Mouse (Mus musculus): ENCODE measurements around the gene Limch1.
A peak's percentile ranks its signal among the peaks of the same experiment; 100 is the strongest.

The Limch1 gene

DNA sequence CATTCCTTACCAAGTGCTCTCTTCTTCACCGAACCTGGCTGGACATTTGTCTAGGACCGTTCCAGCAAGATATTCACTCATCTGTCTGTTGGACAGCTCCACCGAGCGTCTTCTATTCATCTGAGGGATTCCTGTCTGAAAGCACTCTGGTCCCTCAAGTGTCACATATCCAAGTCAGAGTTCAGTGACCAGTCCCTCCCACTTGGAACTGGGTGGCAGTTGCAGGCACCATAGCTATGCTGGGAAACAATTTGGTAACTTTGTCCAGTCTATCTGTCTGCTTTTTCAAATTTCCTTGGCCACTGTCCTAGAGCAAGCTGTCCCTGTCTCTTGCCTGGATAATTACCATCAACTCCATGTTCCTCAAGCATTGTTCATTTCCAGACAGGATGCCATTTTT, 138.9 kb downstream of the Limch1 start:
- no peak for DNase-seq

DNA sequence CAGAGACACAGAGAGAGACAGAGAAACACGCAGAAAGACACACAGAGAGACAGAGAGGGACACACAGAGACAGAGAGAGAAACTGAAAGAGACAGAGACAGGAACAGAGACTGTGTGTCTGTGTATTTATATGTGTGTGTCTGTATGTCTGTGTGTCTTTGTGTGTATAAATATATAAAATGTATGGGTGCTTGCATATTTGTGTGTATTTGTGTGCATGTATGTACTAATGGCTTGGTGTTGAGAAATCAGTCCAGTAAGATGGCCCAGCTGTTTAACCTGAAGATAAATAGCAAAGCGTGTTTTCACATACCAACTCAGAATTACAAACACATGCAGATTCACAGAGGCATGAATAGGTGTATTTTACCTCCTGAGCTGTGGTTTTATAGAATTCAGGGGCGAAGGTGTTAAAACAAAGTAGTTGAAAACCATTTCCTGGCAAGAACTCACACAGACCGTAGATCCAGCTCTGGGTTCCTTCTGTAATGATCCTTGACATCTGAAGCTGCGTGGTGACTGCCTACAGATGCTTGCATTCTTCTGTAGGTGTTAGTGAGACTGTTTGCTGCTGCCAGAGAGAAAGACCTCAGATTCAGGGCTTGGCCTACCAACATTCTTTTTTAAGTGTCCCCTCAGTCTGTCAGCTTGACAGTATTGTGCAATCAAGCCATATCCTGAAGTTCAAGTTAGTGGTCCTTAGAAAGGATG, 140.9 kb downstream of the Limch1 start:
- DNase-seq: no peak

DNA sequence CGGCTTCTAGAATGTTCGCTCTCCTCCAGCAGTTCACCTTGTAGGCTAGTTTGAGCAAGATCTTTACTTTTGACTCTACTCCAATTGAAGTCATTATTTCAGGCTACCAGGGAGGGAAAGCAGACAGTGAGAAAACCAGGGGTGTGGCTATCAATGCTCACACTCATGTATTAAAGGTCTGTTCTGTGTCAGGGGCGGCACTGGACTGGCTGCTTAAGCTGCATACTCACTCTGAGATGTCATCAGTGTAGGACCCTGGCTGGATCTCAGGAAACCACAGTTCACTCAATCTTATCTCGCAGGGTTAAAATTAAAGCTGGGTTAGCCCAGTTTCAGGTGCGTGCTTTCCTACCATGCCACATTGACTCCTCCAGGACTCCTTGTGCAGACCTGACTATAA, 142.4 kb downstream of the Limch1 start:
- DNase-seq: no peak

DNA sequence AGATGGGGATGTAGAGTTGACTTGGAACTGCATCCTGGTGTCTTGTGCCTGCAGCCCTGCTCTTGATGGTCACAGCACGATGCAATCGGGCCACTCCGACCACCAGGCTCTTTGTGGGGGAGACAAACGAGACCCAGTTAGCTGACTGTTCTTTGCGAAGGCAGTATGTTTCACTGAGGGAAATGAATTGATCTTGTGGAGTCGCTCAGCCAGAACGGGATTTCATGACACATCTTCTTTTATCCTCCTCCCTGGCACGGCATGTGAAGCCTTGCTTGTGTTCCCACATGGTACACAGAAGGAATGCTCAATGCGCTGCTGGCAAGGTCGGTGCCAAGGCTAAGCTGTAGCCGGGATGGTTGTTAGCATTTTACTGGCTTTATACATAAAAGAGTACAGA, 143.7 kb downstream of the Limch1 start:
- DNase-seq: no peak

DNA sequence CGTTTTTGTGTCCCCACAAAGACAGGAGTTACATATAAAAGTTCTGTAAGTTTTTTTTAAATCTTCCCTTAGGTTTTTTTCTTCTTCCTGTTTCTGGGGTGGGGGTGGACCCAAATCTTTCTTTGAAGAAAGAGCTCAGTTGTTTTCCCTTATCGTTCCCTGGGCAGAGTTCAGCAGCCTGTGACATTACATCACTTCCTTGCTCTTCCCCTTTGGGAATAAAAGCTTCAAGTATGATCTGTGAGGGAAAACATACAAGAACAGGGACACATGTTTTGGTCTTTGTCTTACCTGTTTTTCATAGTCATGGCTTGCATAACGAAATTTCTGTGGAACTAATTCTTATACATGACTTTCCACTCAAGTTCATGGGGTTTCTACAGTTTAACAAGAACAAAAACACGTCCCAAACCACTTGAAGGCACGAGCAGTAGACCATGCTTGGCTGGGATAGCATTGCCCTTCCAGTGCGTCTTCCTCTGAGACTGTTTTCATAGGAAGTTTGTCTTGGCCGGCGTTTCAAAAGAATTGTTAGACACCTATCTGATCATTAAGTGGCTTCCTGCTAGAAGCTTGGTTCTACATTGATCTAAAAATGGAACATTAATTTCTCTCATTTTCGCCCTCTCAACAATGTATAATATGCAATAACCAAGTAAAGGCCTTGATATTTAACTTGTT, 150.0 kb downstream of the Limch1 start:
- DNase-seq: no peak

DNA sequence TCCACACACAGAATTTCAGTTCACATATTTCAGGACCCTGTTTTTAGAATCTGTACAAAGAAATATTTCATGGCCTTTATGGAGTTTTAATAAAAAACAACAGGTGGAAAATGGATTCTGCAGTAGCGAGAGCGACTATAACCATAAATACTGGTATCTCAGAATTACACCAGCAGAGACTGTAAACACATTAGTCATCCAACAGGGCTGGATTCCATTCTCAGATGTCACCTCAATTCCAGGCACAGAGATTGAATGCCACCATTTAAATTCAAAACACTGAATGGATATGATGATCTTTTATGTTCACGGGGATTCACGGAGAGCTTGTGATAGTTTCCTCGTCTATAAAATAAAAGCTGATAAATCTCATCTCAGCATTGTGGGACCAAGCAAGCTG, 152.0 kb downstream of the Limch1 start:
- DNase-seq: no peak

DNA sequence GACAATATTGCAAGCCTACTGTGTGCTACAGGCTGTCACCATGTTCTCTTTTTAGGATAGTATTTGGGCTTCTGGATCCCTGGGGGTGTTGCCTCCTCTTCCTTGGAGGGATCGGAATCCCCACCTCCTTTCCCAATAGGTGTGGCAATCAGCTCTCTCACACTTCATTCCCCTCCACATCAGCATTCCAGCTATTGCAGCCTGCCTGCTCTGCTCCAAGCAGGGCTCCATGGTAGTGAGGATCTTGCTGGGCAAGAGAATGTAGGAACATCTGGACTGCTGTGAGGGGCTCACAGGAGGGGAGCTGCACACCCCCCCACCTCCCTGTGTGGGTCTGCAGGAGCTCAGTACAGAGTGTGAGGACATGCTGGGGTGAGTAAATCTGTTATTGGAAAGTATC, 152.6 kb downstream of the Limch1 start:
- no peak for DNase-seq

DNA sequence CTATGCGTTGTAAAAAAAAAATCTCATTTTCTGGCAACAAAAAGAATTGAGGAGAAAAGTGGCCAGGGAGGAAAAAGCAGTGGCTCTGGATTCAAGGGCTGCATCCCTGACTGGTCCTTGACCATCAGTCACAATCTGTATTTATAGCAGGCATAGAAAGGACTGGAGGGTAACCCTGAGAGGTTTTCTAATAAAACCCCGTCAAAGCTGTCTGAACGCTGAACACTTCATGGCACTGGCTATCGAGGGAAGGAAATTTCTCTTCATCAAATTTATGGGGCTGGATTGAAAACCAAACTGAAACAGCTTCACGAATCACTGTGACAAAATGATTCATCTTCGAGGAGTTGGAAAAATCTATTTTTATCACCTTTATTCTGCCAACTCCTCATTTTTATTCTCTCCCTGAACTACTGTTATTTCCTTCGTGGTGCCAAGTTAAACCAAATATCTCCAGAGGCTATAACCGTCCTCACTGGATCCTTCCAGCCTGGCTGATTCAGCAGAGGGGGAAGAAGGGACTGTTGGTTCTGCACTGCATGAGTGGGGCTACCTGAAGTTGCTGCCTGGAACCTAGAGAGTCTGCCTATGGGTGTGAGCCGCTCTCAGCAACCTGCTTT, 153.3 kb downstream of the Limch1 start:
- no peak for DNase-seq

DNA sequence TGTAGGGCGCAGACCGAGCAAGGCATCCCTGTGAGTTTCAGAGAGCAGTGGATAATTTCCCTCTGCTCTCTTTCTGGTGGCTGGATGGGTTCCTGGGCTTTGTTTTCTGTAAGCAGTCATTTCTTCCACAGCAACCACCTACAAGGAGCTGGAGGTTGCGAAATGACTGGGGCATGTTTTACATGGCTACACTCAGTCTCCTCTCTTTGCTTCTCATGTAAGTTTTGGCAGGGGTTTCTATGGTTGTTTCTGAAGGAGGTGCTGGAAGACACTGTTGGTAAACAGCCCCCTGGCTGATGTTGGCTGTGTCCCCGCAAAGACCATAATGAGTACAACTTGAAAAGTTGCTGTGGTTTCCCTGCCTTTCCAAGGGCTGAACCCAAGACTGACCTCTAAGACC, 155.5 kb downstream of the Limch1 start:
- DNase-seq: no peak

DNA sequence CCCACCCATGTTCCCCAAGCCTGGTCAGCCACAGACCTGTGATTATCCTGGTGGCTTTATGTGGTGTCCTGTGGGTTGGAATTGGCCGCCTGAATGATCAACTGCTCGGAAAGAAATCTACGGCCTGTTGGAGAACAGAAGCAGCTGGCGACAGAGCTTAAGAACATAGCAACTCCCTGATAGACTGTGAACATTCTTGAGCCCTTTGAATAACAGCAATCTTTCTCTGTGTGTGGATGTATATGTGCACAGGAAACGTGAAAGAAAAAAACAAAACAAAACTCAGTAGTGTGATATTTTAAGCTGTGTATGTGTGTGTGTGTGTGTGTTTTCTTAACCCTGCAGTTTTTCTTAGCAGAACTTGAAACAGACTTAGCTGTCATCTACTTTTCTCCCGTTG, 159.2 kb downstream of the Limch1 start:
- DNase-seq: no peak

DNA sequence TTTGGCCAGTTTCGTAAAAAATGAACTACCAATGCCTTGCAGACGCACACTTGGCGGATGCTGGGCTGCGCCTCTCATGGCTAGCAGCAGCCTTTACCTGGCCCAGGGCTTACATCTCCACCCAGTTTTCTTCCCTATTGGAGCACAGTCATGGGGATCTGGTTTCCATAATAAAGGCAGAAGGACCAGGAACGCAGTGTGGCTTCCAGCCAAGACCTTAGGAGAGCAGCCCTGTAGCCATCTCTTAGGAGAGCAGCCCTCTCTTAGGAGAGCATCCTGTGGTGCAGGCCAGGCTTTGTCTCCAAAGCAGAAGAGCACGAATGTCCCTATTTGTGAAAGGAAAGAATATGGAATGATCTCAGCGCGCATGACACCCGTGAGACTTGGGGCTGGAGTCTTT, 163.3 kb downstream of the Limch1 start:
- no peak for DNase-seq

DNA sequence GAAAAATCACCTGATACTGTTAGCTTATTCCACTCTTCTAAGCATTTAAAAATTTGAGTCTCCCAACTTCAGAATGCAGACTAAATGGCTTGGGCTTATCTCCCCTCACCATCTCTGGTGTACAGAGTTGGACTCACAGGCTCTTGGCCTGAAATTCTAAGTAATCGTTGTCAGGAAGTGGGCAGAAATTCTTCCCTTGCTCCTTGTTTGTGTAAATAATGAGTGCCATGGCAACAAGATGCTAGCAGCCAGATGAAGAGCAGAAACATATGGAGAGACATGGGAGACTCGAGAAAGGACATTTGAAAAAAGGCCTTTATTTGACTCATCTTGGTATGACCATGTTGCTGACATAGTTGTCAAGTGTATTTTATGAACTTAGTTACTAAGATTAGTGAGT, 164.3 kb downstream of the Limch1 start:
- DNase-seq: no peak

DNA sequence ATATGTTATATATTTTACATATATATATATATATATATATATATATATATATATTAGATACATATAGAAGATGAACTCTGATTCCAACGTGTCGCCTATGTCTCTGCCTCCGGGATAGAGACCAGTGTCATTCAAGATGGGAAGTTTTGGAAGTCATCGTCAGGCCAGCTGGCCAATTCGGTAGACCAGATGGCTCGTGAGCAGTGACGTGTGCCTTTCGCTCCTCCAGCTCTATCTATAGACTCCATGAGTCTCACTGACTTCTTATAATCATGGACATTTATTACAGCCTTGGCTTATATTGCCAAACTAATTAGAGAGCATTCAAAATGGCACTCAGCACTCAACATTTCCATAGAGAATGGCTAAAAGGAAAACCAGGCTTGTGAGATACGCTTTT, 165.0 kb downstream of the Limch1 start:
- no peak for DNase-seq

DNA sequence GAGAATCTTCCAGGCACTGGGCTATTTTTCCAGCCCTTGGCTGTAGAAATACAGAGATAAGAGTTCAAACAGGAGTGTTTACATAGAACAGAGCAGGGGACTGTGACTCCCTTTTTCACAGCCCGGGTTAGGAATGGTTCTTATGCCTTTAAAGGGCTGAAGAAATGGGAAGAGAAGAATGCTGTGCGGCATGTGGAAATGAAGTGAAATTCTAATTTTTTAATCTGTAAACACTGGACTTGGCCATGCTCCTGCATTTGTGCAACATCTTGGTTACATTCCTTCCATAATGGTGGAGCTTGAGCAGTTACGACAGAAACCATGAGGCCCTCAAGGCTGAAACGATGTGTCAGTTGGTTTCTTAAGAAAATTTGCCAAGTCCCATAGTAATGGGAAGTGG, 165.4 kb downstream of the Limch1 start:
- DNase-seq: no peak

DNA sequence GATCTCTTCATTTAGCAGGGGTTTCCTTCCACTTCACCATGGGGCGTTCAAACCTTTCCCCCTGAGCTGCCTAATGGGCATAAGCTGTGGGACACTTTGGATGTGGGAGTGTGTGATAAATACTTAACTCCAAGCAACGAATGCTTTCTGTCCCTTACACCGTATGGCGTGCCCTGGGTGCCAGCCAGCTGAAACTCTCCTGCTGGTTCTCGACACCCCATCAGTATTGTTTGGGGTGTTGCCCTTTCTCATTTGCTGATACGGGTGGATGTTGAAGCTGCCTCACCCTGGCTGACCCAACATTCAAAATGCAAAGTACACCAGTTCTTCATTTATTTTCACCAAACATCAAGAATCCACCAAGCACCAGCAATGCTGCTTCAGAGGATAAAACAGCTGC, 168.2 kb downstream of the Limch1 start:
- no peak for DNase-seq

DNA sequence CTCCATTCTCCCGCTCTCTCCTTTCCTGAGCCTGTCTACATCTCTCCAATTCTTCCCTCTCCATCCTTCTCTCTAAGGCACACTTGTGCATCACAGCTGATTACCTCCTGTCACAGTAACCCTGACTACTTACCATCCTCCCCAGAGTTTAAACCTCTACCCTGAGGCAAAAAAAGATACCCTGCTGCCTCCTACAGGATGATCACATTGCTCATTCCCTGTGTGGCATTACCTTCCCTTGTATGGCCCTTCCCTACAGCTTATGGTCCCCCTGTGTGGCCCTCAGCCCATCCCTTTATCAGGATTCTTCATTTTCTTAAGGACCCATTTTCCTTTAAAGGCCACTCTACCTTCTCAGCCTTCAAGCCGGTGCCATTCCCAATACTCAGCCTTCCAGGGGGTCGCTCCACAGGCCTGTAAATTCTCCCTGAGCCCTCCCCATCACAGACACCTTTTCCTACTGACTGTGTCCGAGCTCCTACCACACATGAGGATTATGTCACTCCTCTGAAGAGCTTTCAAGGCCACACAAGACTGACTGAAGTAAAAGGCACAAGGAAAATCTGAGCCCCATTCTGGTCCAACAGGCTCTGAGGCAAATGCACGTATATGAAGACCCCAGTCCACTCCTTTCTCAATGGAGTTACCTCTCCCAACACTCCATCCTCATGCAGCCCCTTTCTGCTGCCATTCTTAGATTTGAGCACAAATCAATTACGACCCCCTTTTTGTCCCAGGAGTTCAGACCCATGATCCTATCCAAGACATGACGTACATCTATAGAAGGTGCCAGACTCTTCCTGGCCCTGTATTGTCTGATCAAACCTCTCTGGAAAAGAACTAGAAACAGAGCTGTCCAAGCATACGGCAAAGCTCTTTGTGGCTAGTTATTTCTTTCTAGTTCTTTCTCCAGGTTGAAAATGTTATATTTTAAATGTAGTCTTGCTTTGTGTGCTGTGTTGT, 172.0 kb downstream of the Limch1 start:
- no peak for DNase-seq

DNA sequence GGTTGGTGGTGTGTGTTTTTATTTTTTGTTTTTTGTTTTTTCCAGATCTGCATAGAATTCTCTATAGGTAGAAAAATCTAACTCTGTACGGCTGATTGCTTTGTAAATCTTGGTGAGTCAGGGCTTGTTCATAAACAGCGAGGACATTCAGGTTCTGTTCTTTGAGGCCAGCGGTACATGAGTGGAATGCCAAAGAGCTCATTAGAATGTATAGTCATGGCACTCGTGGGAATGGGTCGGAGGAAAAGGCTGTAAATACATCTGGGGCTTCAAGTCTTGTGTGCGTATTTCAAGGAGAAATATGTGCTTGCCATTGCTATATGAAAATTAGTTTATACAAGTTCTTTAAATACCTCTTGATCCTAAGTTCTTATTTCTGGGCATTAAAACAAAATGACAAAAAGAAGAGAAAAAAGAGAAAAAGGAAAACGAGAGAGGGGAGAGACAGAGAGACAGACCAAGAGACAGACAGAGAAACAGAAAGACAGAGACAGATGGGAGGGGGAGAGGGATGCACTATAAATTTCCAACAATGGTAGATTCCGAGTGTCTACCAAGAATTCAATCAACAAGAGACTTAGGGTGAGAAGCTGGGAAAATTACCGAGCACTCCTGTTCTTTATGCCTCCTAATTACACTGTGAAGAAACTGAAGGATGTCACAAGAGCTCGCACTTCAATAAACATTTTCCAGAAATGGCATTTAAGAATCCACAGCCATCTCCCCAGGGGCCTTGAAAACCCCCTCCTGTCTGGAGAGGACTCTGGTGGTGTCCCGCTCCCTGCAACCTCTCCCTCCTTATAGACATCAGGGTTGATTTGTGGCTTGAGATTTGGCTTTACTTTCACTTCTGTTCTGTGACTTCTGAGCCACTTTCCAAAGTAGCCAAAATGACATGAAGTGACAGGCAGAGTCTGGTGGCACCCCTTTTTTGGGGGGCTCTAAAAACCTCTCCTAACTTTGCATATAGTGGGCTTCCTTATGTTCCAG, 173.0 kb downstream of the Limch1 start:
- DNase-seq: no peak

DNA sequence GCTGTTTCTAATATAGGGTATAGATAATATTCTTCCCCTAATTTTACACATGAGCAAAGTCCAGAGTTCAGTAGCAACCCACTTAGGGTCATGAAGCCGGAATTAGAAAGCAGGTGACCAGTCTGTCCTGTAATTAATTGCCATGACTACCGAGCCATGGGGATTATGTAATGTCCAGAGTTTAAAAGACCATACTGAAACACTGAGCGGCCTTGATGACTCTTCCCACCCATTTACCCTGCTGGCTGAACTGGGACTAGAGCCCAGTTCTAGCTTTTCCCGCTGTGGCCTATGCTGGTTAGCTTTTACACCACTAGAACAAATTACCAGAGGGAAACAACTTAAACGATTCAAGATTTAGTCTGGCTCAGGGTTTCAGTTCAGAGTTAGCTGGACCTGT, 177.0 kb downstream of the Limch1 start:
- DNase-seq: no peak

DNA sequence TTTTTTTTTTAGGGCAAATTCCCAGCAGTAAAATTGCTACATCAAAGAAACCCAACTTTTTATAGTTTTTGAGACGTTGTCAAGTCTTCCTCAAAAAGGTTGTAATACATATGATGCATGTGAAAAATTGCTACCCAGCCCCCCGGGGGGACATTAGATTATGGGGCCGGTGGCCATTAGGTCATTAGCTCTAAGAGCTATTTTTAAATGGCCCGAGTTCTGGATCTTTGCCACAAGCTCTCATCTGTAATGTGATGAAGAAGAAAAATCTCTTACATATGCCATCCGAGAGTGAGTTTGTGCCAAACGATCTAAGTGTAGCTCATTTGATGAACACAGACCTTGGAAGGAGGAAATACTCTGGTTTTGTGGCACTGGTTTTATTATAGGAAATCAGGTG, 183.7 kb downstream of the Limch1 start:
- peak in 1 of 2 experiments; percentile 42 for DNase-seq

DNA sequence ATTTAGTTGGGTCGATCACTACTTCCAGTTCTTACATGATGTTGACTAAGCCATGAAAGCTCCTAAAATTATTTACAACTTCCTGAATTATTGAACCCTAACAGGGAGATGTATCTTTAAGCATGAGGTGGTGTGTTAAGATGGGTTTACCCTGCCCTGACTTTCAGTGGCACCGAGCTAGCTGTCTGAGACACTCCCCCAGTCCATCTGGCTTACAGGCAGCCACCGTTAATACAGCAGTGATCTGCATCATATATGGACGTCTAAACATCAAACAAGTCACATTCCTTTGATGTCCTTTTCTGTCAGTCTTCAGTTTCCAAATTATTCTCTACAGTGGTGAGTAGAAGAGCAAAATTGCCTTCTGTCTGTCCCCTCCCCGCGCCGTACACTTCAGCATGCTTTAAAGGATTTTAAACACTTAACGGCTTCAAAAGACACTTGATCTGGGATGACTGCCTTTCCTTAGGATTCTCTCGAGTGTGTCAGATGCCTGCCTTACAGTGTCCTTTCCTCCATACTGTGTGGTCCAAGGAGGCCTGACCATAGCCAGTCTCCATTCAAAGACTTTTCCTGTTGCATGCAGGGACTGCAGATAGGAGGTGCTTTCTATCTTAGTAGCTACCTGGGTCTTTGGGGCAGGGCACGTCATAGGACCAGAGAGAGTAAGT, 187.6 kb downstream of the Limch1 start:
- no peak for DNase-seq

DNA sequence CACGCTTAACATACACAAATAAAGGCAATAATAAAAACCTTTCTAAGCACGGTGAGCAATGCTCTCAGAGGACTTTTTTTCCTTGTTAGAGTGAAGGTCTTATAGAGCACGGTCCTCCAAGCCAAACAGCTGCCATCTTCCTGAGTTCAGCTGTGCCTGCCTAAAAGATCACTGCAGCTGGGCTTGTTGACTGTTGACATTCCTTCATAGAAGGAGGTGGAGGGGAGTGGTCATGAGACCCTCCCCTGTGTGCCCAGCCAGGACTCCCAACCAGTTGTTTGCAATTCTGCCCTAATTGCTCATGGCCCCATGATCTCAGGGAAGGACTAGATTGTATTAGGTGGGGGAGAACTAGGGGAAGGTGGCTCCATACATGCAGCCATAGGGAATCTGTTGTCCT, 189.0 kb downstream of the Limch1 start:
- no peak for DNase-seq

Measured in kidney, postnatal 4 days (tissue).